Mouse (Mus musculus) frontal cortex, adult (tissue): Measurements from ENCODE around the gene Bcl2a1d.
"Not testable (repeated sequence)": the region's sequence is repeated elsewhere in the genome, so short reads cannot be mapped to it uniquely, and the experiment has no call there.

Experiments
- ATAC-seq: cut with Nextera tagmentation; 2 replicates; pipeline ENCODE4 v1.9.2; 2017; ENCODE audit warnings: mild to moderate bottlenecking, moderate library complexity, mixed read lengths; ENCODE audit not compliant: low TSS enrichment

Gene Bcl2a1d

GRCm38 (mm10) chr9:88698746-88699145, 33.0 kb downstream of the Bcl2a1d start:
- peak; percentile 95 for ATAC-seq

GRCm38 (mm10) chr9:88691307-88691706, 40.4 kb downstream of the Bcl2a1d start:
- ATAC-seq = not testable (repeated sequence)

DNA sequence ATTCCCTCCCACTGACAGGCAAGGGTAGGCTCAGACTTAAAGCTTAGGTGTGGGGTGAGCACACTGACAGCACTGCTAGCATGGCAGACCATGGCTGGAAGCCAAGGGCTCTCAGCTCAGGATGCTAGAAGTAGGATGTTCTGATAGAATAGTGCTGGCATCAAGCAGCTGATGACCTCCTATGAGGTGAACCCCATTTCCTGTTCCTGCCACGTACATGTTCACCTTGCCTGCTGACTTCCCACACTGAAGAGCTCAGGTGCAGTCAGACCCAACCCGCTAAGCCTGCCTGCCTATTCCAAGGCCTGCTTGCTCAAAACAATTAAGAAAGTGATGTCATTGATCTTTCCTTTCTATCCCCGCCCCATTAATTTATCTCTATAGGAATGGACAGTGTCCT, 42.3 kb downstream of the Bcl2a1d start:
- not testable (repeated sequence) for ATAC-seq

DNA sequence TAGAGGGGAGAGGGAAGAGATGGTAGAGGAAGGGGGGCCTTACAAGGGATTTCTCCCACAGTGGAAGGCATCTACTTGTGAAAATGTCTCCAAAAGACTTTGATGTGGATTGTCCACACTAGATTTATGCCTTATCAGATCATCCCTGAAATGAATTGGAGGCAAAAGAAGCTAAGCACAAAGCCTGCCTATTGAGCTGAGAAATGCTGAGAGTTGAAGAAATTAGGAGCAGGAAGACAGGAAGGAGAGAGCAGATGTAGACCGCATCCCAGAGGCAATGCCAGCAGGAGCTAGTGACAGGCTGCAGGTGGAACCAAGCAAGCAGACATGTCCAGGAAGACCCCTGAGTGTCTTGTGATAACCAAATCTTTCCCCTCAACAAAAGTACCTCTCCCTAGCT, 45.0 kb downstream of the Bcl2a1d start:
- ATAC-seq = not testable (repeated sequence)
